Mouse (Mus musculus) urinary bladder, postnatal 14 days (tissue): ENCODE measurements around the gene Fhl3.
"Not testable (repeated sequence)": the region's sequence is repeated elsewhere in the genome, so short reads cannot be mapped to it uniquely, and the experiment has no call there.

Experiments used
- DNase-seq: peaks from one replicate; pipeline ENCODE4 v3.0.0; 2021; ENCODE audit warnings: low spot score

The Fhl3 gene

GRCm38 (mm10) chr4:124683474-124683873 is 17.0 kb upstream of the Fhl3 start:
- no peak for DNase-seq

DNA sequence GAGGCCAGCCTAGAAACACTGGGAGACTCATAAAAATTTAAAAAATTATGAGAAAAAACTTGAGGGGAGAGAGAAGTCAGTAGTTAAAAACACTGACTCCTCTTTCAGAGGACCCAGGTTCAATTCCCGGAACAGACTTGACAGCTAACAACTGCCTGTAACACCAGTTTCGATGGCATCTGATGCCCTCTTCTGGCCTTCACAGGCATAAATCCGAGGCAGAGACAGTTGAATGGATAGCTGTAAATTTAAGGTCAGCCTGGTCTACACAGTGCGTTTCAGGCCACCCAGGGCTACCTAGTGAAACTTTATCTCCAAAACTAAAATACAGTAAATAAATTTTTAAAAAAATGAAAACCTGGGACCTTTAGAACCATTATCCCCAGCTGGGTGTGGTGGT is 15.5 kb upstream of the Fhl3 start:
- no peak for DNase-seq

- DNase-seq: no peak
Observed at GRCm38 (mm10) chr4:124685453-124685852, 15.0 kb upstream of the Fhl3 start.

- peak; percentile 28 for DNase-seq
Observed at GRCm38 (mm10) chr4:124685897-124686402, 14.6 kb upstream of the Fhl3 start.

GRCm38 (mm10) chr4:124691455-124691854 is 9.0 kb upstream of the Fhl3 start:
- no peak for DNase-seq

- no peak for DNase-seq
Observed at GRCm38 (mm10) chr4:124692416-124692861, 8.1 kb upstream of the Fhl3 start.

GRCm38 (mm10) chr4:124693135-124693894 is 7.2 kb upstream of the Fhl3 start, which contains the start of gene Utp11:
Utp11 (minus strand) TSS chr4:124693600.
- peak; percentile 87 for DNase-seq

GRCm38 (mm10) chr4:124694572-124694971 is 5.9 kb upstream of the Fhl3 start:
- DNase-seq: no peak

DNA sequence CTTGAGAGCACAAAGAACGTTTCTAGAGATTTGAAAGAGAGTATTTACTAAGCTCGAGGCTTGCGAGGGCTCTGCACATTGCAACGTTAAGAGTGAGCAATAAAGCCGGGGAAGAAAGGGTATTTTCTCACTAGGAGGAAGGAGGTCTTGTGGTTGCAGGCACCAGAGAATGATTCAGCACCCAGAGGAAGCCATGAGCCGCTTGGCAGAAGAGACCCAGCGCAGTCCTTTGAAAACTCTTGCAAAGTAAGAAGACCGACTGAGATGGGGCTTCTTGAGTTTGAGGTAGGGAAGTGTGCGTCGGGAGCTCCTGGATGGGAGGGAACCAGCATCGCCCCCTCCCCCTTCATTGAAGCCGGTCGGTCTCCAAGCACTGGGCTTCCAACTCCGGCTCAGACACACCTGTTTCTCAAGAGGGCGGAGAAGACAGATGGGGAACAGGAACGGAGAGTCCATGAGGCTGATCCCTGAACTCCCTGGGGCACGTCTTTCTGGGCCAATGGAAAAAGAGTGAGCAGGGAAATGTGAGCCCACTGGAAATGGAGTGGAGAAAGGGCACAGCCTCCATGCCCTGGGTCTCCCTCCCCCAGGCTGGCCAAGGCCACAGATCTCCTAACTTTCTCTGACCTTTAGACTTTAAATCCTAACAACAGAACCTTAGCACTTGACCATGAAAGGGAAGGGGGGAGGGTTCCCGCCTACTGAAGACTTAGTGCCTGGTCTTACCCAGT is 4.5 kb upstream of the Fhl3 start:
- DNase-seq: no peak

GRCm38 (mm10) chr4:124699791-124700190 is 710 bp upstream of the Fhl3 start:
- no peak for DNase-seq

DNA sequence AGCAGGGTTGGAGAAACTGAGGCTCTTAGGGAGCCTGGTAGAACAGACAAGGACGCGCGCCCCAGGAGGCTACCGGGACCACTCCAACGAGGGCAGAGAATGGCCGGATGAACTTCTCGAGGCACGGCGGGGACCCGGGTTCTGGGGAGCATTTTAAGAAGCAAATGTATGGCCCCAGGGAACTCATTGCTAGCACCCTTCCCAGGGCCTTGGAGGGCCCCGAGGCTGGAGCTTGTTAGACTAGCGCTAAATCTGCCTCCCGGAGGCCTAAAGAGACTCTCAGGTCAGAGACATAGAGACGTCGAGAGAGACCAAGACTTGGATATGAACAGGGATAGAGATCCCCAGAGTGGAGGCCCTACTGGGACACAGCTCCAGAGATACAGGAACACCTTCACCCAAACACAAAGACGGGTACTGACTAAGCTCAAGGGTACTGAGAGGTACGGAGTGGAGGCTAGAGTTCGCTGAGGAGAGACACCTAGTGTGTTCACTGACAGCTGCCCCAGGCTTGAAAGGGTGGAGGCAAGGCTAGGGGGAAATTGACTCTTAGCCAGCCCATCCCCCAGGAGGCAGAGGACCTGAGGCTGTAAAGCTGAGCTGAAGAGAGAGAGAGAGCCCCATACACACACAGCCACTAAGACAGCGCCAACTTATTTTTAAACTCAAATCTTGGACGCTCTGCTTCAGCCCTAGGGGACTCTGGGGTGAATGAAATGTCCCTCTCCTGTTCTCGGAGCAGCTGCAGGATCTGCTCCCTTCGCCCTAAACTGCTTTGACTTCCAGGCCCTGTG is 748 bp downstream of the Fhl3 start:
- no peak for DNase-seq

DNA sequence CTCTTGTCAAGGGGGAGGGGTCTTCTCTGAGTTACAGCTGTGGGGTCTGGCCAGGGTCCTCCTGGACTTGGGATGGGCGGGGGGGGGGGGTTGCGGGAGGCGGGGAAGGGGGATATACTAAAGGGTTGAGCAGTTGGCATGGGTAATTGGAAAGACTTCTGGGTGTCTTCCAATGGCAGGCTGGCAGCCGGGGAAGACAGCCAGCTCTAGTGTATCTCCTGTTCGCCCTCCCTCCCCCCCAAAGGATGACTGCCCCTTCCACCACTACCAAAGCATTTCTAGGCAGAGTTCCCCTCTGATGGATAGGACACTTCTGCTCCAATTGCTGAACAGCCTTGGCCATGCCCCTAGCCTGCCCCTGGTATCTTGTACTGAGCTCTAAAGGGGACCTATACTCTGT is 1.4 kb downstream of the Fhl3 start:
- DNase-seq: no peak

DNA sequence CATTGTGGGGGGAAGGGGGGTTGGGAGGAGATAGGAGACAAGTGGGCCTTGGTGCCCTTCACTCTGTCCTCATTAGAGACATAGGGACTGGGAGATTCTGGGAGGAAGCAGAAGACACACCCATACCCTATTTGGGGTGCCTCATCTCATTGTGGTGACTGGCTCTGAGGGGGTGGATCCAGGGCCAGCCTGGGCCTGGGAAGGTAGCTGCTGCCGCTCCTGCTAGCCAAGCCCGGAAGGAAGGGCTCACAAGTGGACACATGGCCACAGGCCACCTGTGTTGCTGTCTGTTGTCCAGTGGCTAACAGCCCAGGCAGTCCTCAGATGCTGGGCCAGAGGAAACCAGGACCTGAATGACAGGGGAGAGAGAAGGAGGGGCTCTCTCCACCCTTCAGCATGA is 2.9 kb downstream of the Fhl3 start:
- no peak for DNase-seq

DNA sequence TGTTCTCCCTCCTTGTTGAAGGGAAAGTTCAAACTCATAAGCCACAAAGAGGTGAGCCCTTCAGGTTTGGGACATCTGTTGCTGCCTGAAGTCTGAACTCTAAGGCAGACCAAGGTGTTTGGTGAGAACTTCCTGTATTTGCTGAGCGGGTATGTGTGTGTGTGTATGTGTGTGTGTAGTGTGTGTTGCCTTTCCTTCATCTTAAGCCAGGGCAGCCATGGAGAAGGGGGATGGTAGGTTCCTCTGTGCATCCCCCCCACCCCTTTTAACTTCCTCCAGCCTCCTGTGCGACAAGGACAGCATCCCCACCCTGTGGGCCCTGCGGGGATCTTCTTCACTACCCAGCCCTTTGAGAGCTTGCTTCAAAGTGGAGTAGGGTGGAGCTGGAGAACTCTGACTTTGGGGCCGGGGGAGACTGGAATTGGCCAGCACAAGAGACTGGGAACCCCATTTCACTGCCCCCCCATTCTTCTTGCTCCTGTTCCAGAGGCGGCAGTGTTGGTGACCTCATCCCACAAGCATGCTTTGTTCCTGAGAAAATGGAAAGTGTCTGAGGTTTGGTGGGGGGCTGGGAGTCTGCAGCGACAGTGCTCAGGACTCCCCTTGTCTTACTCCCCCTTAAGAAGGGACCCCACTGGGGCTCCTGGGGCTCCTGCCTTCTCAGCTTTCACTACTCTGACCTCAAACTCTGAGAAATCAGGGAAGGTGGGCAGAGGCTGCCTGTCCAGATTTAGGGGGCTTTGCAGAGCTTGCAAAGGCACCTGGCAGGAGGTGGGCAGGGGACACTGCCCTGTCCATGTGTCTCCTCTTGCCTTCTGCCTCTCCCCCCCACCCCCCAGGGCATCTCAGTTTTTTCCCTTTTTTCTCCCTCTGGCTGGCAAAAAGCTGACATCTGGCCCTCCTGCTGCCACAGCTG is 3.6 kb downstream of the Fhl3 start:
- DNase-seq: no peak

- no peak for DNase-seq
Observed at GRCm38 (mm10) chr4:124704797-124705474, 4.4 kb downstream of the Fhl3 start.

GRCm38 (mm10) chr4:124705661-124706269 is 5.3 kb downstream of the Fhl3 start:
- DNase-seq: no peak

DNA sequence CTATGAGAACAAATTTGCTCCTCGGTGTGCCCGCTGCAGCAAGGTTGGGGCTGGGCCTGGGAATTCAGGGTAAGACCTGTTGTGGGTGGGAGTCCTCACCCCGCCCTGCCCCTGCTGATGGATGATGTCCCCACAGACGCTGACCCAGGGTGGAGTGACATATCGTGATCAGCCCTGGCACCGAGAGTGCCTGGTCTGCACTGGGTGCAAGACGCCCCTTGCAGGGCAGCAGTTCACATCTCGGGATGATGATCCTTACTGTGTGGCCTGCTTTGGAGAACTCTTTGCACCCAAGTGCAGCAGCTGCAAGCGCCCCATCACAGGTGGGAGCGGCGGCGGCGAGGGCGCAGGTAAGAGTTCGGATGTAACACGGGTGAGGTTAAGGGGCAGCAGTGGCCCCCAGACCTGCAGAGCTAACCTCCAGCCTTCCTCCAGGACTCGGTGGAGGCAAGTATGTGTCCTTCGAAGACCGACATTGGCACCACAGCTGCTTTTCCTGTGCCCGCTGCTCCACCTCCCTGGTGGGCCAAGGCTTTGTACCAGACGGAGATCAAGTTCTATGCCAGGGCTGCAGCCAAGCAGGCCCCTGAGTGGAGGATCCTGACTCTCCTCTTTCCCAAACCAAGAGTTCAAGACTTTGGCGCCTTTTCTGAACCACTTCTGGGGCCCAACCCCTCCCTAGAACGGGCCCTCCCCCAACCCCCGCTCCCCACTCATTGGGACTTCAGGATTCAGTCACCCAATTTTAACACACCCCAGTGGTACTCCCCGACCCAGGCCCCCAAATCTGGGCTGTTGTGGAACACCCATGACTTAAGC is 7.1 kb downstream of the Fhl3 start:
- DNase-seq: not testable (repeated sequence)

GRCm38 (mm10) chr4:124708200-124708517 is 7.7 kb downstream of the Fhl3 start:
- DNase-seq: not testable (repeated sequence)
